Mouse (Mus musculus) limb, embryonic 10.5 days (tissue): Measurements from ENCODE around the gene Olfr288. TPM values are rescaled to one million over a fixed set of nuclear protein-coding genes. Genes with fewer than 3 reads are reported as not detected.

Source experiments
- DNase-seq: peaks from one replicate; pipeline ENCODE4 v3.0.0-alpha.2; 2017; ENCODE audit warnings: low spot score
- H3K27ac ChIP-seq: fragments of 300-500 bp; sonication (generic); 2 replicates; pipeline ENCODE4 v1.5.1; 2016; ENCODE audit warnings: mild to moderate bottlenecking
- H3K27me3 ChIP-seq: fragments of 300-500 bp; sonication (generic); 2 replicates; pipeline ENCODE4 v1.6.1; 2016; ENCODE audit warnings: low read depth, mild to moderate bottlenecking; ENCODE audit not compliant: poor library complexity, severe bottlenecking
- H3K36me3 ChIP-seq: fragments of 300-500 bp; sonication (generic); 2 replicates; pipeline ENCODE4 v1.6.1; 2016; ENCODE audit warnings: mild to moderate bottlenecking, moderate library complexity
- H3K4me1 ChIP-seq: fragments of 300-500 bp; sonication (generic); 2 replicates; pipeline ENCODE4 v1.6.1; 2016
- H3K4me3 ChIP-seq: fragments of 300-500 bp; sonication (generic); 2 replicates; pipeline ENCODE4 v1.5.1; 2016; ENCODE audit warnings: mild to moderate bottlenecking, moderate library complexity
- H3K9me3 ChIP-seq: fragments of 300-500 bp; sonication (generic); replicated peaks from 2 replicates; pipeline ENCODE4 v1.6.1; 2016; ENCODE audit warnings: mild to moderate bottlenecking
- WGBS: fragments of 180-500 bp; shearing (Covaris S2); methylation state at CpG from one replicate; pipeline ENCODE4 v1.1.7; 2016; 5-methylcytosine and 5-hydroxymethylcytosine counted together
- polyA plus RNA-seq: library from polyadenylated mRNA; unstranded; fragments of >200 nt; fragmentation: Nextera tagmentation; extraction: Ambion mirVana; gene quantifications from 2 replicates; pipeline ENCODE4 v1.2.1, GENCODE M21; 2016

Olfr288 gene
- not detected in 2 replicates for polyA plus RNA-seq

GRCm38 (mm10) chr15:98195442-98195841 lies at the start of gene Olfr288:
TSS of gene Olfr288 (minus strand) at chr15:98195542.
- H3K27ac ChIP-seq = no peak within 1 kb of the TSS
- H3K9me3 ChIP-seq = no peaks in the 10 kb centered on the region
- H3K4me3 ChIP-seq = no peak within 1 kb of the TSS
- H3K27me3 ChIP-seq = no peaks in the 10 kb centered on the region
- DNase-seq = no peak
- WGBS = 68% methylated on average over 3 of the region's 3 CpGs
- no peaks in the 10 kb centered on the region for H3K36me3 ChIP-seq
- H3K4me1 ChIP-seq = no peaks in the 10 kb centered on the region

DNA sequence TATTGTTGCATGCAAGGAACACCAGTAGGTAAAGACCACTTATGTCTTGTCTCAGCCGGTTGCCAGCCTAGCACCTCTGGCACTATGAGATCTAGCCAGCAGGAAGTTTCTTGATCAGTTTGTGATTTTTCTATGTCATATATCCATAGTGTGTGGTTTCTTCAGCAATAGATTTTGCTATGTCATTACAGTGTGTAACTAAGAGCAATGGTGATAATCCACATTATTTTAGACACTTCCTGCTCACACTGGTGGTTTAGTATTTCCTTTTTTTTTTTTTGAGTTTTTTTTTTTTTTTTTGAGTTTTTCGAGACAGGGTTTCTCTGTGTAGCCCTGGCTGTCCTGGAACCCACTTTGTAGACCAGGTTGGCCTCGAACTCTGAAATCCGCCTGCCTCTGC lies 40.1 kb upstream of the Olfr288 start:
- Histone ChIP-seq H3K36me3 (no peaks in the 10 kb centered on the region), H3K27me3 (no peaks in the 10 kb centered on the region), H3K4me3 (no peak overlapping the region), H3K4me1 (no peaks in the 10 kb centered on the region), H3K27ac (no peak overlapping the region), H3K9me3 (no peaks in the 10 kb centered on the region)
- no peak for DNase-seq
- WGBS = 93% methylated on average over 4 of the region's 4 CpGs

GRCm38 (mm10) chr15:98234350-98234749 lies 39.0 kb upstream of the Olfr288 start, which contains the start of gene Olfr286:
TSS of gene Olfr286 (minus strand) at chr15:98234450.
- no peaks in the 10 kb centered on the region for H3K4me1 ChIP-seq
- H3K36me3 ChIP-seq = no peaks in the 10 kb centered on the region
- H3K4me3 ChIP-seq = no peak within 1 kb of the TSS
- H3K9me3 ChIP-seq = no peaks in the 10 kb centered on the region
- no peak within 1 kb of the TSS for H3K27ac ChIP-seq
- DNase-seq = no peak
- WGBS = 87% methylated on average over 4 of the region's 4 CpGs
- no peaks in the 10 kb centered on the region for H3K27me3 ChIP-seq

DNA sequence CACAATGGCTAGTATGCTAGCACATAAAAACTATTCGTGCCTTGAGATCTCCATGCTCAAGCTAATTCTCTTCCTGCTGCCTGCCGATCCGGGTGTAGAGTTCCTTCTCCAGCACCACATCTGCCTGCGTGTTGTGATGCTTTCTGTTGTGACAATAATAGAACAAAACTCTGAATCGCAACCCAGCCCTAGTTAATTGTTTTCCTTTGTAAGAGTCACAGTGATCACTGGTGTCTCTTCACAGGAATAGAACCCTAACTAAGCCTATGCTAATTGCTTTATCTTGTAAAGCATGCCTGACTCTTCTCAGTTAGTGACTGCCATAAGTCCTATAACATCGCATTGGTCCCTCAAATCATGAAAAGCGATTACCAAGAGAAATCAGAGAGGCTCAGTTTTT lies 30.8 kb upstream of the Olfr288 start:
- Histone ChIP-seq H3K27me3 (no peaks in the 10 kb centered on the region), H3K36me3 (no peaks in the 10 kb centered on the region), H3K4me3 (no peak overlapping the region), H3K9me3 (no peaks in the 10 kb centered on the region), H3K4me1 (no peaks in the 10 kb centered on the region), H3K27ac (no peak overlapping the region)
- WGBS = 74% methylated on average over 7 of the region's 7 CpGs
- no peak for DNase-seq

- Histone ChIP-seq H3K27ac (no peak overlapping the region), H3K36me3 (no peaks in the 10 kb centered on the region), H3K4me1 (no peaks in the 10 kb centered on the region), H3K4me3 (no peak overlapping the region), H3K27me3 (no peaks in the 10 kb centered on the region), H3K9me3 (no peaks in the 10 kb centered on the region)
- no peak for DNase-seq
- 42% methylated on average over 16 of the region's 16 CpGs for WGBS
Measured at GRCm38 (mm10) chr15:98225610-98226009, 30.3 kb upstream of the Olfr288 start.

- Histone ChIP-seq H3K4me1 (no peaks in the 10 kb centered on the region), H3K4me3 (no peak overlapping the region), H3K27me3 (no peaks in the 10 kb centered on the region), H3K27ac (no peak overlapping the region), H3K36me3 (no peaks in the 10 kb centered on the region), H3K9me3 (no peaks in the 10 kb centered on the region)
- DNase-seq = no peak
Measured at GRCm38 (mm10) chr15:98222377-98222776, 27.0 kb upstream of the Olfr288 start.

- H3K36me3 ChIP-seq = no peaks in the 10 kb centered on the region
- H3K9me3 ChIP-seq = no peaks in the 10 kb centered on the region
- H3K4me3 ChIP-seq = no peak within 1 kb of the TSS
- no peaks in the 10 kb centered on the region for H3K27me3 ChIP-seq
- H3K4me1 ChIP-seq = no peaks in the 10 kb centered on the region
- no peak for DNase-seq
- WGBS = 79% methylated on average over 4 of the region's 4 CpGs
- H3K27ac ChIP-seq = no peak within 1 kb of the TSS
Measured at GRCm38 (mm10) chr15:98220877-98221276, 25.5 kb upstream of the Olfr288 start, which contains the start of the genes Gm44579 and Olfr287. TSS of gene Gm44579 (minus strand) at chr15:98220977. TSS of gene Olfr287 (minus strand) at chr15:98221056.

GRCm38 (mm10) chr15:98214130-98214529 lies 18.8 kb upstream of the Olfr288 start:
- no peaks in the 10 kb centered on the region for H3K4me1 ChIP-seq
- H3K27ac ChIP-seq = no peak overlapping the region
- H3K27me3 ChIP-seq = no peaks in the 10 kb centered on the region
- no peak for DNase-seq
- 74% methylated on average over 5 of the region's 5 CpGs for WGBS
- H3K4me3 ChIP-seq = no peak overlapping the region
- H3K9me3 ChIP-seq = no peaks in the 10 kb centered on the region
- H3K36me3 ChIP-seq = no peaks in the 10 kb centered on the region

DNA sequence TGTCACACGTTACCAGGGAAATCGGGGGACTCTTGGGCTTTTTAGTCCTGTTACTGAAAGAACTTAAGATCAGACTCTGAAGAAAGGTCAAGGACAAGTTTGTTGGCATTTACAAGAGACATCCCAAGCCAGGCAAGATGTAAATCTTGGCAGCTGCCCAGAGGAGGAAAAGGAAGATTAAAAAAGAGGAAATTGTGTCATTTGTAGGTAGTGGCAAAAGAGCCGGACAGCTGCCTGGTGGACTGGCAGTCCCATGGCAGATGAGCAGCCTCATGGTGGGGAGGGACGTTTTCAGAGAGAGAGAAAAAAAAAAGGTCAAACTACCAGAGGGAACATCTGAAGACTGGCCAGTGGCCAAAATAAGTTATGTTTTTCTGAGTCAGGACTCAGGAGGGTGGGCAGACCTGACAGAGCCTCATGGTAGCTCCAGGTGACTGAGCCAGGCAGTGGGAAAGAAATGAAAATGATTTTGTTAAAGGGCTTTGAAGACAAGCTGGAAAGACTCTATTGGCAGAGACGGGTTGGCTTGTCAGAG lies 18.1 kb upstream of the Olfr288 start:
- H3K27me3 ChIP-seq = no peaks in the 10 kb centered on the region
- no peak overlapping the region for H3K4me3 ChIP-seq
- no peaks in the 10 kb centered on the region for H3K9me3 ChIP-seq
- 88% methylated on average over 5 of the region's 5 CpGs for WGBS
- no peak overlapping the region for H3K27ac ChIP-seq
- H3K4me1 ChIP-seq = no peaks in the 10 kb centered on the region
- no peak for DNase-seq
- H3K36me3 ChIP-seq = no peaks in the 10 kb centered on the region

DNA sequence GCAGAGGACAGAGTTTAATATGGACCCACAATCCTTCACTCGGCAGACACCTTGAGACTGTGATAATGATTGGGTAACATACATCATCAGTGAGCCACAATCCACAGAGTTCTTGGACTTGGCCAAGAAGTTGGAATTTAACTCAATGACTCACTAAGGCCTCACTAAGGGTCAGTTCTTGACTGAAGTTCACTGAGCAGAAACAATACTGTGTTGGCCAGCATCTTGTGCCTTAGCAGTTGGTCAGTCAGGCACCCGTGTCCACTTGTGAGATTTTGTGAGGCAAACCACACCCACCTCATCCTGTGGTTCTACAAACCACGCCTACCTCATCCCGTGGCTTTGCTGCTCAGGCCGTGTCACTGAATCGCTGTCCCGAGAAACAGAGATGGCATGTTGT lies 14.3 kb upstream of the Olfr288 start:
- no peak for DNase-seq
- H3K9me3 ChIP-seq = no peaks in the 10 kb centered on the region
- WGBS = 81% methylated on average over 7 of the region's 7 CpGs
- no peak overlapping the region for H3K27ac ChIP-seq
- H3K36me3 ChIP-seq = no peaks in the 10 kb centered on the region
- H3K4me3 ChIP-seq = no peak overlapping the region
- no peaks in the 10 kb centered on the region for H3K4me1 ChIP-seq
- no peaks in the 10 kb centered on the region for H3K27me3 ChIP-seq

DNA sequence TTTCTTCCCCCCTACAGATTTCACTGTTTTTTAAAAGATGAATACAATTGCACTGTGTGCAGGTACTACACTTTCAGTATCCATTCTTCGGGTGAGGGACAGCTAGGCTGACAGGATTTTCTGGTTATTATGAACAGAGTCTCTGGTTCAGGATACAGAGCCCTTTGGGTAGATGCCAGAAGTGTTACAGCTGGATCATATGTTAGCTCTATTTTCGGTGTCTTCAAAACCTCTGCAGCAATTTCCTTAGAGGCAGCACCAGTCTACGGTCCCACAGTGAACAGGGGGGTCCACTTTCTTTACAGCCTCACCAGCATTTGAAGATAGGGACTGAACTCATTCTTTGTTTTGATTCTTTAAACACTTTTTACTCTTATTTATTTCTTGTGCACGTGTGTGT lies 10.9 kb downstream of the Olfr288 start:
- H3K9me3 ChIP-seq = no peaks in the 10 kb centered on the region
- H3K36me3 ChIP-seq = no peaks in the 10 kb centered on the region
- H3K4me3 ChIP-seq = no peak overlapping the region
- peaks cover 14% of the 10 kb centered on the region for H3K4me1 ChIP-seq
- no peak for DNase-seq
- 82% methylated on average over 4 of the region's 4 CpGs for WGBS
- H3K27ac ChIP-seq = no peak overlapping the region
- peaks cover 9% of the 10 kb centered on the region; the same call in 1 of the 2 replicates for H3K27me3 ChIP-seq

- Histone ChIP-seq H3K9me3 (no peaks in the 10 kb centered on the region), H3K27me3 (peaks cover 16% of the 10 kb centered on the region), H3K36me3 (no peaks in the 10 kb centered on the region), H3K27ac (no peak overlapping the region), H3K4me3 (no peak overlapping the region; the same call in 1 of the 2 replicates), H3K4me1 (peaks cover 14% of the 10 kb centered on the region)
- no peak for DNase-seq
- WGBS = 68% methylated on average over 12 of the region's 12 CpGs
Measured at GRCm38 (mm10) chr15:98181856-98182570, 13.3 kb downstream of the Olfr288 start.

DNA sequence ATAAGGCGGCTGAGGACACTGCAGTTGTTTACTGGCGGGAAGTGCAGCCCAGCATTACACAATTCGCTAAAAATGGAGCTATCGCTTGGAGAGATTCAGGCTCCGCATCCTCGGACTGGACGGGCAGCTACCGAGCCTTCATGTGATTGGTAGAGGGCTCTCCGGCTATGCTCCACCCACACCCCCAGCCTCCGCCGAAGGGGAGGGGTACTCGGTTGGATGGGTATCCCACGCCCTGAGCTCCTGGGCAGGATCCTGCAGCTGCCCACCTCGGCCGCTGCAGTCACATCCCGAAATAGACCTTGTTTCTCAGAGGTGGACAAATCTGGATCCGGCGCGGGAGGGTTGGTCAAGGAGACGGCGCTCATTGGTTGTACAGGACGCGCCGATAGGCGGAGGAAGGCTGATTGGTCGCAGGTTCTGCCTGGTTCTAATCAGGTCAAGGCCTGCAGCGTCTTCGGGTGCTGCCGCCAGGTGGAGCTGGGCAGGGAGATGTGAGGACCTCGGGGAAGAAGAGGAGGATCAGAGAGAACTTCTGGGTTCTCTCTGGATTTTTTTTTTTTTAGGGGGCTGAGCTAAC lies 14.1 kb downstream of the Olfr288 start:
- Histone ChIP-seq H3K36me3 (no peaks in the 10 kb centered on the region), H3K9me3 (no peaks in the 10 kb centered on the region), H3K4me3 (peak overlapping the region; percentile 61), H3K4me1 (peaks cover 14% of the 10 kb centered on the region), H3K27me3 (peaks cover 22% of the 10 kb centered on the region), H3K27ac (peak overlapping the region; percentile 67)
- WGBS = 1% methylated on average over 30 of the region's 30 CpGs
- DNase-seq = peak; percentile 94
